Mouse (Mus musculus): Measurements from ENCODE around the gene Nsun4. TPM values are rescaled to one million over a fixed set of nuclear protein-coding genes. Genes with fewer than 3 reads are reported as not detected.

The Nsun4 gene
- polyA plus RNA-seq, 1 experiment from 2014 or later, result 19.5 TPM

GRCm38 (mm10) chr4:116001206-116001605, 52.5 kb downstream of the Nsun4 start:
- Histone ChIP-seq H3K4me2 (no peak overlapping the region), H3K9me3 (ENCODE audit: control insufficient read depth, low read length) (no peaks in the 10 kb centered on the region), H3K9ac (ENCODE audit: low read depth, low read length) (no peak overlapping the region), H3K4me3 (ENCODE audit: low read depth, low read length) (no peak overlapping the region), H3K27me3 (replicated peaks; ENCODE audit: control insufficient read depth, insufficient read depth, low read length) (peaks cover 2% of the 10 kb centered on the region; the same call in 1 of the 2 replicates), H3K27ac (ENCODE audit: low read depth, low read length) (no peak overlapping the region), H3K4me1 (replicated peaks; ENCODE audit: control insufficient read depth, insufficient read depth, low read length) (no peaks in the 10 kb centered on the region), H3K36me3 (ENCODE audit: control insufficient read depth, insufficient read depth, low read length) (no peaks in the 10 kb centered on the region)
- no peak for ATAC-seq (replicated peaks; ENCODE audit: low FRiP score)
- WGBS, result 70% methylated on average over 4 of the region's 4 CpGs
- no peak for DNase-seq (ENCODE audit: low spot score)

GRCm38 (mm10) chr4:116000671-116001070, 53.0 kb downstream of the Nsun4 start:
- Histone ChIP-seq H3K4me1 (replicated peaks; ENCODE audit: control insufficient read depth, insufficient read depth, low read length) (no peaks in the 10 kb centered on the region), H3K36me3 (ENCODE audit: control insufficient read depth, insufficient read depth, low read length) (no peaks in the 10 kb centered on the region), H3K4me2 (no peak overlapping the region), H3K27ac (ENCODE audit: low read depth, low read length) (no peak overlapping the region), H3K9me3 (ENCODE audit: control insufficient read depth, low read length) (no peaks in the 10 kb centered on the region), H3K9ac (ENCODE audit: low read depth, low read length) (no peak overlapping the region), H3K27me3 (replicated peaks; ENCODE audit: control insufficient read depth, insufficient read depth, low read length) (peaks cover 2% of the 10 kb centered on the region; the same call in 1 of the 2 replicates), H3K4me3 (ENCODE audit: low read depth, low read length) (no peak overlapping the region)
- 38% methylated on average over 6 of the region's 6 CpGs for WGBS
- no peak for DNase-seq (ENCODE audit: low spot score)
- no peak for ATAC-seq (replicated peaks; ENCODE audit: low FRiP score)

- Histone ChIP-seq H3K36me3 (ENCODE audit: control insufficient read depth, insufficient read depth, low read length) (no peaks in the 10 kb centered on the region), H3K27ac (ENCODE audit: low read depth, low read length) (no peak overlapping the region), H3K27me3 (replicated peaks; ENCODE audit: control insufficient read depth, insufficient read depth, low read length) (peaks cover 6% of the 10 kb centered on the region; the same call in 1 of the 2 replicates), H3K9ac (ENCODE audit: low read depth, low read length) (no peak overlapping the region), H3K4me2 (no peak overlapping the region), H3K4me3 (ENCODE audit: low read depth, low read length) (no peak overlapping the region), H3K9me3 (ENCODE audit: control insufficient read depth, low read length) (no peaks in the 10 kb centered on the region), H3K4me1 (replicated peaks; ENCODE audit: control insufficient read depth, insufficient read depth, low read length) (no peaks in the 10 kb centered on the region)
- no peak for ATAC-seq (replicated peaks; ENCODE audit: low FRiP score)
- WGBS, result 63% methylated on average over 4 of the region's 4 CpGs
- DNase-seq (ENCODE audit: low spot score), result no peak
These were observed 56.9 kb downstream of the Nsun4 start for GRCm38 (mm10) chr4:115996729-115997128.

- Histone ChIP-seq H3K4me3 (ENCODE audit: low read depth, low read length) (no peak overlapping the region), H3K9me3 (ENCODE audit: control insufficient read depth, low read length) (0 out of 2 replicates have a peak, but pooled peaks cover 3% of the 10 kb centered on the region), H3K27ac (ENCODE audit: low read depth, low read length) (no peak overlapping the region), H3K4me2 (no peak overlapping the region), H3K9ac (ENCODE audit: low read depth, low read length) (no peak overlapping the region), H3K36me3 (ENCODE audit: control insufficient read depth, insufficient read depth, low read length) (no peaks in the 10 kb centered on the region), H3K27me3 (replicated peaks; ENCODE audit: control insufficient read depth, insufficient read depth, low read length) (peaks cover 6% of the 10 kb centered on the region; the same call in 1 of the 2 replicates), H3K4me1 (replicated peaks; ENCODE audit: control insufficient read depth, insufficient read depth, low read length) (no peaks in the 10 kb centered on the region)
- 72% methylated on average over 2 of the region's 2 CpGs for WGBS
- DNase-seq (ENCODE audit: low spot score), result no peak
- ATAC-seq (replicated peaks; ENCODE audit: low FRiP score), result no peak
These were observed 58.3 kb downstream of the Nsun4 start for GRCm38 (mm10) chr4:115995376-115995730.

- Histone ChIP-seq H3K36me3 (ENCODE audit: control insufficient read depth, insufficient read depth, low read length) (no peaks in the 10 kb centered on the region), H3K27ac (ENCODE audit: low read depth, low read length) (no peak overlapping the region), H3K4me2 (no peak overlapping the region), H3K9me3 (ENCODE audit: control insufficient read depth, low read length) (0 out of 2 replicates have a peak, but pooled peaks cover 3% of the 10 kb centered on the region), H3K4me1 (replicated peaks; ENCODE audit: control insufficient read depth, insufficient read depth, low read length) (no peaks in the 10 kb centered on the region), H3K27me3 (replicated peaks; ENCODE audit: control insufficient read depth, insufficient read depth, low read length) (peaks cover 5% of the 10 kb centered on the region; the same call in 1 of the 2 replicates), H3K4me3 (ENCODE audit: low read depth, low read length) (no peak overlapping the region), H3K9ac (ENCODE audit: low read depth, low read length) (no peak overlapping the region)
- DNase-seq (ENCODE audit: low spot score) (no peak), ATAC-seq (replicated peaks; ENCODE audit: low FRiP score) (no peak)
- WGBS, result 82% methylated on average over 16 of the region's 16 CpGs
These were observed 58.9 kb downstream of the Nsun4 start for GRCm38 (mm10) chr4:115994662-115995375.

- no peak overlapping the region for H3K27ac ChIP-seq (ENCODE audit: low read depth, low read length)
- H3K36me3 ChIP-seq (ENCODE audit: control insufficient read depth, insufficient read depth, low read length), result no peaks in the 10 kb centered on the region
- H3K4me3 ChIP-seq (ENCODE audit: low read depth, low read length), result no peak overlapping the region
- no peaks in the 10 kb centered on the region for H3K27me3 ChIP-seq (replicated peaks; ENCODE audit: control insufficient read depth, insufficient read depth, low read length)
- 0 out of 2 replicates have a peak, but pooled peaks cover 3% of the 10 kb centered on the region for H3K9me3 ChIP-seq (ENCODE audit: control insufficient read depth, low read length)
- no peak overlapping the region for H3K4me2 ChIP-seq
- no peak for DNase-seq (ENCODE audit: low spot score)
- WGBS, result 71% methylated on average over 7 of the region's 7 CpGs
- no peaks in the 10 kb centered on the region for H3K4me1 ChIP-seq (replicated peaks; ENCODE audit: control insufficient read depth, insufficient read depth, low read length)
- ATAC-seq (replicated peaks; ENCODE audit: low FRiP score), result no peak
- no peak overlapping the region for H3K9ac ChIP-seq (ENCODE audit: low read depth, low read length)
These were observed 64.3 kb downstream of the Nsun4 start for GRCm38 (mm10) chr4:115989382-115989781.

- H3K4me2 ChIP-seq, result no peak overlapping the region
- WGBS, result 72% methylated on average over 5 of the region's 5 CpGs
- no peak overlapping the region for H3K9ac ChIP-seq (ENCODE audit: low read depth, low read length)
- H3K36me3 ChIP-seq (ENCODE audit: control insufficient read depth, insufficient read depth, low read length), result no peaks in the 10 kb centered on the region
- no peaks in the 10 kb centered on the region for H3K27me3 ChIP-seq (replicated peaks; ENCODE audit: control insufficient read depth, insufficient read depth, low read length)
- DNase-seq (ENCODE audit: low spot score) (no peak), ATAC-seq (replicated peaks; ENCODE audit: low FRiP score) (no peak)
- H3K9me3 ChIP-seq (ENCODE audit: control insufficient read depth, low read length), result 0 out of 2 replicates have a peak, but pooled peaks cover 3% of the 10 kb centered on the region
- no peak overlapping the region for H3K4me3 ChIP-seq (ENCODE audit: low read depth, low read length)
- no peak overlapping the region for H3K27ac ChIP-seq (ENCODE audit: low read depth, low read length)
- no peaks in the 10 kb centered on the region for H3K4me1 ChIP-seq (replicated peaks; ENCODE audit: control insufficient read depth, insufficient read depth, low read length)
These were observed 65.7 kb downstream of the Nsun4 start for GRCm38 (mm10) chr4:115987858-115988530.

GRCm38 (mm10) chr4:115987436-115987835, 66.2 kb downstream of the Nsun4 start:
- no peak overlapping the region for H3K4me2 ChIP-seq
- no peaks in the 10 kb centered on the region for H3K36me3 ChIP-seq (ENCODE audit: control insufficient read depth, insufficient read depth, low read length)
- H3K27ac ChIP-seq (ENCODE audit: low read depth, low read length), result no peak overlapping the region
- H3K4me3 ChIP-seq (ENCODE audit: low read depth, low read length), result no peak overlapping the region
- no peaks in the 10 kb centered on the region for H3K27me3 ChIP-seq (replicated peaks; ENCODE audit: control insufficient read depth, insufficient read depth, low read length)
- H3K9ac ChIP-seq (ENCODE audit: low read depth, low read length), result no peak overlapping the region
- DNase-seq (ENCODE audit: low spot score) (no peak), ATAC-seq (replicated peaks; ENCODE audit: low FRiP score) (no peak)
- 0 out of 2 replicates have a peak, but pooled peaks cover 3% of the 10 kb centered on the region for H3K9me3 ChIP-seq (ENCODE audit: control insufficient read depth, low read length)
- no peaks in the 10 kb centered on the region for H3K4me1 ChIP-seq (replicated peaks; ENCODE audit: control insufficient read depth, insufficient read depth, low read length)
- WGBS, result 79% methylated on average over 1 of the region's 1 CpGs
